ENCODE assay signal across 21 mouse cellular contexts in the genomic region with DNA sequence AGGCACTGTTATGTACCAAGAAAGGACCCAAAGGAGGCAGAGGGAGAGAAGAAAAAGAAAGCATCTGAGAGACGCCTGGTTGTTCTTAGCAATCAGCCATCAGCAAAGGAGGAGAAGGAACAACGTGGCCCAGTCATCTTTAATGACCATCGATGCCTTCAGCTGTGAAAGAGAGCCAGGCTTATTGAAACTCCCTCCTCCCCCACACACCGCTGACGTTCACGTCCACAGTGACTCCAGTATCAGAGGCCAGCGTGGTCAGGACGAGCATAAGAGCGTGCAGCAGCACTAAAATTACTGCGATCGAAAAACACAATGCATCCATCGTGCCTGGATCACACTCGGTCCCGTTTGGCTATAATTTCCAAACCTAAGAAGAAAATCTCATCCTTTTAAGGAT.
A peak's percentile ranks its signal among the peaks of the same experiment; 100 is the strongest.
DNase-seq lines count a peak whose midpoint lies in the region; TF ChIP-seq lines count a peak whose summit lies in the region.
"Had no signal": no experiment of that assay in that cellular context is flagged by ENCODE, and none has a peak within 500 bp of the region (broad histone marks: within the 10 kb centered on the region; RNA-seq: fewer than 3 reads in every experiment).

No protein-coding gene starts in this region.

- TF ChIP-seq CTCF in layer of hippocampus, adult 2 months (conservative IDR thresholded peaks at IDR 0.05): no peak
- no peak for TF ChIP-seq CTCF in spleen, adult 2 months (IDR thresholded peaks at IDR 0.05; ENCODE audit: extremely low read depth, insufficient read depth, insufficient read length, insufficient replicate concordance)

- H3K27ac ChIP-seq in layer of hippocampus, adult 2 months: 0 out of 2 replicates have a peak overlapping the region, but pooled peaks have one; percentile 16
- peak overlapping the region; percentile 18; the same call in 1 of the 2 replicates for H3K27ac ChIP-seq in spleen, adult 2 months (ENCODE audit: insufficient read depth, low read length)
- H3K27ac ChIP-seq: embryonic facial prominence, embryonic 10.5 days; embryonic facial prominence, embryonic 12.5 days; forebrain, embryonic 13.5 days; forebrain, embryonic 15.5 days had no signal

- DNase-seq in layer of hippocampus, adult 2 months (ENCODE audit: low spot score in 2 of 2): no peak
- no peak for DNase-seq in layer of hippocampus, postnatal 14 days (ENCODE audit: low spot score in 2 of 2)
- no peak for DNase-seq in spleen, adult 2 months (ENCODE audit: low read depth in 1 of 2, low spot score in 2 of 2)
- no peak for DNase-seq in spleen, postnatal 10 days (ENCODE audit: low spot score in 2 of 2)
- DNase-seq in B cell, adult 2 months: peak; percentile 63 to 64
- DNase-seq in splenic B cell, adult 2 months (ENCODE audit: low read depth, low spot score): peak; percentile 61
- no peak for DNase-seq in cerebellum, adult 8-10 months
- DNase-seq: adrenal gland, adult 8-10 months; adrenal gland, postnatal 14 days; adrenal gland, postnatal 36 days; cerebellum, adult 11-12 months; cerebellum, adult 2 months; cerebellum, adult 9-11 months; cerebellum, postnatal 25 days; forebrain, postnatal 0 days had no signal

- no peaks in the 10 kb centered on the region for H3K27me3 ChIP-seq in spleen, adult 2 months (ENCODE audit: control insufficient read depth, insufficient read depth, low read length)
- no peaks in the 10 kb centered on the region for H3K27me3 ChIP-seq in splenic B cell, adult 2 months (ENCODE audit: control insufficient read depth, insufficient read depth, low read length, poor library complexity, severe bottlenecking)
- H3K27me3 ChIP-seq: CH12.LX; embryonic facial prominence, embryonic 12.5 days; forebrain, embryonic 13.5 days; forebrain, embryonic 15.5 days; Patski had no signal

- no peak overlapping the region for H3K4me3 ChIP-seq in layer of hippocampus, adult 2 months
- H3K4me3 ChIP-seq in spleen, adult 2 months (ENCODE audit: extremely low read depth, insufficient read depth, insufficient read length): no peak overlapping the region
- H3K4me3 ChIP-seq: embryonic facial prominence, embryonic 10.5 days; embryonic facial prominence, embryonic 12.5 days; forebrain, embryonic 13.5 days; forebrain, embryonic 15.5 days had no signal

- no peaks in the 10 kb centered on the region for H3K36me3 ChIP-seq in spleen, adult 2 months (ENCODE audit: control insufficient read depth, insufficient read depth, low read length)
- no peaks in the 10 kb centered on the region for H3K36me3 ChIP-seq in splenic B cell, adult 2 months (ENCODE audit: control insufficient read depth, insufficient read depth, low read length, poor library complexity, severe bottlenecking)
- H3K36me3 ChIP-seq: embryonic facial prominence, embryonic 10.5 days; embryonic facial prominence, embryonic 12.5 days; forebrain, embryonic 15.5 days had no signal

- H3K4me1 ChIP-seq in spleen, adult 2 months (ENCODE audit: control insufficient read depth, insufficient read depth, insufficient read length): peaks cover 49% of the 10 kb centered on the region; the same call in 1 of the 2 replicates
- H3K4me1 ChIP-seq: forebrain, embryonic 13.5 days; forebrain, embryonic 15.5 days had no signal

- TF ChIP-seq POLR2A in spleen, adult 2 months (IDR thresholded peaks at IDR 0.05; ENCODE audit: low read depth, low read length): no peak

- WGBS in spleen, adult 2 months: 57% methylated on average over 14 of the region's 14 CpGs

Comparison
In these comparisons a context has a peak if more than half of its experiments do, and no peak if none do; other contexts are left out.
1. DNase-seq: peak in B cell, adult 2 months (2 of 2) and splenic B cell, adult 2 months (single experiment); none in layer of hippocampus, adult 2 months (0 of 2), layer of hippocampus, postnatal 14 days (0 of 2), spleen, adult 2 months (0 of 2), spleen, postnatal 10 days (0 of 2) and cerebellum, adult 8-10 months (single experiment).